Mouse (Mus musculus) frontal cortex, postnatal 25 days (tissue): ENCODE measurements around the gene C5ar1.
"Not testable (repeated sequence)": the region's sequence is repeated elsewhere in the genome, so short reads cannot be mapped to it uniquely, and the experiment has no call there.

Experiments used
- DNase-seq, 2 experiments: peaks; one replicate each; pipeline ENCODE4 v3.0.0; 2022; ENCODE audit warnings: low spot score in 2 of 2

C5ar1 gene

GRCm38 (mm10) chr7:16259110-16259590 is at the start of gene C5ar1:
Gene C5ar1 (minus strand): TSS chr7:16259540.
- no peak for DNase-seq

- no peak for DNase-seq
Measured at GRCm38 (mm10) chr7:16308555-16309317, 49.4 kb upstream of the C5ar1 start.

- DNase-seq = not testable (repeated sequence)
Measured at GRCm38 (mm10) chr7:16308093-16308492, 48.8 kb upstream of the C5ar1 start, which contains the start of gene Bbc3. Gene Bbc3 (plus strand): TSS chr7:16308393.

GRCm38 (mm10) chr7:16307141-16307540 is 47.8 kb upstream of the C5ar1 start:
- DNase-seq = not testable (repeated sequence)

GRCm38 (mm10) chr7:16299419-16300035 is 40.2 kb upstream of the C5ar1 start:
- peak; percentile 86 to 92 for DNase-seq

GRCm38 (mm10) chr7:16298927-16299326 is 39.6 kb upstream of the C5ar1 start:
- DNase-seq = no peak

- no peak for DNase-seq
Measured at GRCm38 (mm10) chr7:16297616-16298015, 38.3 kb upstream of the C5ar1 start.

- peak; percentile 56 to 62 for DNase-seq
Measured at GRCm38 (mm10) chr7:16296766-16297390, 37.5 kb upstream of the C5ar1 start.

- no peak for DNase-seq
Measured at GRCm38 (mm10) chr7:16296146-16296545, 36.8 kb upstream of the C5ar1 start.

GRCm38 (mm10) chr7:16295321-16295900 is 36.1 kb upstream of the C5ar1 start:
- peak; percentile 52 to 56 for DNase-seq

GRCm38 (mm10) chr7:16294837-16295236 is 35.5 kb upstream of the C5ar1 start:
- peak; percentile 92 to 93 for DNase-seq

- DNase-seq = no peak
Measured at GRCm38 (mm10) chr7:16294346-16294745, 35.0 kb upstream of the C5ar1 start.

GRCm38 (mm10) chr7:16287791-16288190 is 28.5 kb upstream of the C5ar1 start:
- no peak for DNase-seq

- DNase-seq = no peak
Measured at GRCm38 (mm10) chr7:16287016-16287415, 27.7 kb upstream of the C5ar1 start.

GRCm38 (mm10) chr7:16286026-16286961 is 27.0 kb upstream of the C5ar1 start, which contains the start of gene Ccdc9:
Gene Ccdc9 (minus strand): TSS chr7:16286795.
- peak; percentile 96 to 98 for DNase-seq

- DNase-seq = peak in 1 of 2 experiments; percentile 41
Measured at GRCm38 (mm10) chr7:16285450-16286025, 26.2 kb upstream of the C5ar1 start.

- no peak for DNase-seq
Measured at GRCm38 (mm10) chr7:16284904-16285303, 25.6 kb upstream of the C5ar1 start.

- DNase-seq = no peak
Measured at GRCm38 (mm10) chr7:16284001-16284400, 24.7 kb upstream of the C5ar1 start.

GRCm38 (mm10) chr7:16282334-16282733 is 23.0 kb upstream of the C5ar1 start:
- no peak for DNase-seq

- no peak for DNase-seq
Measured at GRCm38 (mm10) chr7:16280721-16281120, 21.4 kb upstream of the C5ar1 start.
